Mouse (Mus musculus) retina, adult 2 months (tissue): ENCODE data around the gene Adk.

Experiments used
- DNase-seq: peaks from one replicate; pipeline ENCODE4 v3.0.0-alpha.2; 2012; ENCODE audit warnings: low read depth, low spot score

Gene Adk

DNA sequence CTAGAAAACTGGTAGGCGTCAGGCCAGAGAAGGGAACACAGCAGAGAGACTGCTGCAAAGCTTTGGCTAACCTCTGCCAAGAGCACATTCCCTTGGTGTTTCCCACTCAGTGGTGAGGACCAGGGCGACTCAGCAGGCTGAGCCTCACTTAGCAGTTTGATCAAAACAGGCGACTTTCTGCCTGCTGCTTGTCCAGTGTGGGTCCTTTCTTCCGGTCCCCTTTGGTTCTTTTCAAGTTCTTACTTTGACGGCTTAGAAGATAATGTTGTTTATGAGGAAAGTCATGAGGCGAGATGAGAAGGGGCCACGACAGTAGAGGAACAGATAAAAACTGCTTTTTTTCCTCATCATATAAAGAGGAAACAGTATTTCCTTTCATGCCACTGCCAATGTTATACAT is 49.2 kb downstream of the Adk start:
- DNase-seq = no peak

DNA sequence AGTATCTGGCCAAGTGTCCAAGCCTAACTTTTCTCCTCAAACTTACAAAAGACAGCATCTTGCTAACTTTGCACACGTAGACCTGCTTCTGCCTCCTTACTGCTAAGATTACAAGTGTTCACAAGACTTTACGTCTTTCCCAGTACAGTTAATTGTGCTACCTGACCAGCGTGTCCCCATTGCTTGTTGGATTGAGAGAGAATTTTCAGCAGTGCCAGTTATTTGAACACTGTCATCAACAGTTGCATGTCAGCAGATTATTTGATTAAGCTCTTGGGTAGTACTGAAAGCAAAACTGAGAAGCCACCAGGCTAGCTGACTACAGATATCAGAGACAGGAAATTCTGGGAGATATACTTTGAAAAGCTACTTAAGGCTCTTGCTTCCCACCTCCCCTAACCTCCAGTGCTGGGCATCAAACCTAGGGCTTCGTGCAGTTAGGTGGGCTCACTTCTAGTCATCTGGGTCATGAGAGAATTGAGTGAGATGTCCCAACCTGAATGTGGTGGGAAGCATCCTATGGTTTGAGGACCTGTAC is 50.4 kb downstream of the Adk start:
- no peak for DNase-seq

DNA sequence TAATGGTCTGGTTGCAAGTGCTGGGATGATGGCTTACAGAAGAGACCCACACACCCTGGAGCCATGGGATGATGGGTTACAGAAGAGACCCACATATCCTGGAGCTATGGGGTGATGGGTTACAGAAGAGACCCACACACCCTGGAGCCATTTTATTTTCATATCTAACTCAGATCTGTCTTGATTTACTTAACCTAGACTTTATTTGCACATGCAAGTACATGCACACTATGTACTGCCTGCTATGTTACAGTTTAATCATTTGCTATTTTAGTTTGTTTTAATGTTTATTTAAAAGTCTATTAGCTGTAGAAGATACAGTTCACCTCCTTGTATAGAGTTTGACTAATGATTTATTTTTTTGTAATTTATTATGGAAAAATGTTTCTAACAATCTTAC is 52.7 kb downstream of the Adk start:
- DNase-seq = no peak

DNA sequence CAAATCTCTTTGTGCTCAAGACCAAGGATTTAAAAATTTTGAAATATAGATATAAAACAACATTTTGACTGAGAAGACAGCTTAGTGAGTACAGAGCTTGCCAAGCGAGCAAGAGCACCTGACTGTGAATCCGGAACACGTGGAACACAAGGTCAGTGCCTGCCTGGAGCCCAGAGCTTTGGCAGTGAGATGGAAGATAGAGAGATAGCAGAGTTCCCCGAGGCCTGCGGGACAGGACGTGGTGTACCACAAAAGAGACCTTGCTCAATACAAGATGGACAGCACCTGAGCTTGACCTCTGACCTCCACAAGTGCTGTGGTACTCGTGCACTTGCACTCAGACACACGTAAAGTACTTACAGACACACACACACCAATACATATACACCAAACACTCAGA is 54.2 kb downstream of the Adk start:
- no peak for DNase-seq

- DNase-seq = no peak
Measured at GRCm38 (mm10) chr14:21107551-21107950, 55.2 kb downstream of the Adk start.

DNA sequence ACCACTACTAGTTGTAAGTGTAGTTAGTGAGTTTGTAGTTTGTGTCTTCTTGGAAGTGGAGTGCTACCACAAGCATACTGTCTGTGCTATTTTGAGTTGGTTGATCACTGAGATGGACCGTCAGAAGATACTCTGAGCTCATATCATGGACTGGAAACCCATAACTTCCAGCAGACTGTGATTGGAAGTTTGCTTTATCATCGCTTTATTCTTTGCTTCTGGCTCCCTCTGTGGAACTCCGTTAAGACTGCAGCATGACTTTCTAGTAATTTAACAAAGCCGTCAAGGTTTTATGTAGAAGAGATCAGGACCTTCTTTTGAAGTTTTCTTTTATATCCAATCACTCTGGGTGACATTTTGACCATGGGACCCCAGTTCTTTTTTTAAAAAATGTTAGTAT is 58.1 kb downstream of the Adk start:
- no peak for DNase-seq

GRCm38 (mm10) chr14:21111500-21111899 is 59.1 kb downstream of the Adk start:
- DNase-seq = no peak

DNA sequence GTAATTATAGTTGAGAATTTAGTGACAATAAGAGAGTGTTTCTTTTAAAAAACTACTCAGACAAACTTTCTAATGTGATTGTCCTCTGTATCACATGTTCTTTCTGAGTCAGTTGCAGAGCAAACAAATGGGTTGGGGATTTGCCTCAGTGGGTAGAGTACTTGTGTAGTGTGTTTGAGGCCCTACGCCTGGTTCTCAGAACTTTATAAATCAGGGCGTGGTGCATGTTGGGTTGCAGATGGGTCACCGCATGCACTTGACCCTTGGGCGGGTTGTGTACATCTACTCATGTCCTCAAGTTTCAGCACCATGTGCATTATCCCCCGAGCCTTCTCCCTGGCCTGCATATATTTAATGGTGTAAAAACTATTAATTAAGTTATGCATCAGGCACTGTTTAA is 59.8 kb downstream of the Adk start:
- DNase-seq = no peak

DNA sequence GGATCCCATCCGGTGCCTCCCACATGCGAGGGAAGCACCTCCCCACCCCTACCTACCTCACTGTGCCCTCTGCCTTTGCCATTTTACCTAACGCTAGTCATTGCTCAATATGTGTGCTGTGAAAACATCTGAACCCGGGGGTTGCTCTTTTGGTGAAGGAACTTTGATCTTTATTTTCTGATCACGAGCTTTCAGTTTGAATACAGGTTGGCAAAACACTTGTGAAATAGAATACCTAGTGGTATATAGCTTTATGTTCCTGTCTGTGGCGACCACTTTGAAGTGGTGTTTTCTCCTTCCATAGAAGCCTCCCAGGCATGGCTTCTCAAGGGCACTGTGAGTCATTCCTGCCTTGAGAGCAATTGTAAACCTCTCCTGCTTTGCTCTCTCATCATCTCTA is 60.4 kb downstream of the Adk start:
- DNase-seq = no peak

- no peak for DNase-seq
Measured at GRCm38 (mm10) chr14:21114339-21114738, 62.0 kb downstream of the Adk start.

DNA sequence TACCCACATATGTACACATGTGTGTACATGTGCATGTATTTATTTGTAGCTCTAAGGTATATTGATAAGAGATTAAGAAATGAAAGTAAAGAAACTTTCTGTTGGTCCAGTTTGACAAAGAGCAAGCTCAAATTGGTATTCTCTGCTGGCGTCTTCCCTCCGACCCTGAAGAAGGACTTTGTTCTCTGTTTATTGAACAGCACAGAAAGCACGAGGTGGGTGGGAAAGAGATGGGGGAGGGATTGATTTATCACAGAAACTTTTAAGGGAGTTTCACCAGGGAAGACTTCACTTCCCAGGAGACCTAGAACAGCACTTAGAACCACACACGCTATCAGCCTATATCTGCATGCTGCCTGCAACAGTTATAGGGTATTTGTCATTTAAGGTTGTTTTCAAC is 62.9 kb downstream of the Adk start:
- no peak for DNase-seq

- DNase-seq = no peak
Measured at GRCm38 (mm10) chr14:21115888-21116460, 63.6 kb downstream of the Adk start.

GRCm38 (mm10) chr14:21118095-21118494 is 65.7 kb downstream of the Adk start:
- DNase-seq = no peak

- DNase-seq = no peak
Measured at GRCm38 (mm10) chr14:21119653-21120313, 67.4 kb downstream of the Adk start.

DNA sequence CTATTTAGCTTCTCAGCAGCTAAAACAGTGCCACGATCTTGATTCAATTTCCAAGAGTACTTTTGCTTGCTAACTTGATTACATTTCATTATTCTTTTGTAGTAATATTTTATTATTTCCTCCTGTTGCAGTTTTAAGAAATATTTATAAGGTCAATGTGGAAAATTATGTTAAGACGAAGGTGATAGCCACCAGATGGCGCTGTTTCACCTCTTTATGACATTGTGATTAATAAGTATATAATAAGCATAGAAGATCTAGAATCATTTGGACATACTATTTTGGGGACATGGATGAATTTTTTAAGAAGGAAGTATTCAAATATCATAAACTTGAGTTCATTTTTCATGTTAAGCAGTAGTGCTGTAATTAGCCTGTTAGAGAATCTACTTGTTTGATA is 68.1 kb downstream of the Adk start:
- DNase-seq = peak; percentile 51

DNA sequence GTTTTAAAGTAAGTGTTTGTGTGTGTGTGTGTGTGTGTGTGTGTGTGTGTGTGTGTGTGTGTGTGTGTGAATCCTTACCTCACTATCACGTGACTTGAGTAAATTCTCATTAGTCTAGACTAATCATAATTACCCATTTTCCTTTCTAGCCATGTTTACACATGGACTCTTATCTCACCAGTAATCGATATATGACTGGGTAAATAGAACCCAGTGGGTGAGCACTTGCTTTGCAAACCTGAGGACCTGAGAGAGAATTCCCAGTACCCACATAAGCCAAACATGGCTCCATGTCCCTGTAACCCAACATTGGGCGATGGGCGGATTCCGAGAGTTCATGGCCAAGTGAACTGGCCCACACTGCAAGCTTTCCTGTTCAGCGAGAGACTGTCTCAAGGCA is 74.8 kb downstream of the Adk start:
- DNase-seq = no peak

GRCm38 (mm10) chr14:21136906-21137305 is 84.5 kb downstream of the Adk start:
- DNase-seq = peak; percentile 40

- DNase-seq = no peak
Measured at GRCm38 (mm10) chr14:21142603-21143002, 90.2 kb downstream of the Adk start.

DNA sequence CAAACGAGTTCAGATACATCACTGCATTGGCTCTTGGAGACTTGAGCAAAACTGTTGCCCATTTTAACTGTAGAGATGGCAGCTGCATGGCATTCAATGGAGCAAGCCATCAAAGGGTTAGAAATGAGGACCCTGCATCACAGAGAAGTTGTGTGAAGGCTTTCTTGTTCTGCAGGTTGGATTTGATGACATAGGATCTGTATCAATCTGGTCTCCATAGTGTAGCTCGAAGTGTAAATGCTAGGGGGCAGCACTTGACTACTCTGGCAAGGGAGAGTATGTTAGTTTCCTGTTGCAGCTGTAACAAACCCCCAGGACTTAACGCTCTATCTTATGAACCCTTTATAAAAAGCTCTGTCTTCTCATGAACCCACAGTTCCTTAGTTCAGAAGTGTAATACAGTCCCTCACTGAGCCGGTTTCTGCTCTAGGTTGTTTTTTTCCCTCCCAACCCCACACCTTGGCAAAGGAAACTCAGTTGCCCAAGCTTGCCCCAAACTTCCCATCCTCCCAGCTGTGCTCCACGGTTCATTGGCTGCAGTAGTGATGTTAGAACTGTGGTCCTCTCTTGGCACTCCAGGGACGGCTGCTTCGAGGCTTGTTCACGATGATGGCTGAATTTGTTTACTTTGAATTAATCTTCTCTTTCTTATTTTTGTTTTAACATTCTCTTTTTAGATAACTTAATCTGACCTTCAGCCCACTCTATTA is 91.2 kb downstream of the Adk start:
- DNase-seq = no peak

DNA sequence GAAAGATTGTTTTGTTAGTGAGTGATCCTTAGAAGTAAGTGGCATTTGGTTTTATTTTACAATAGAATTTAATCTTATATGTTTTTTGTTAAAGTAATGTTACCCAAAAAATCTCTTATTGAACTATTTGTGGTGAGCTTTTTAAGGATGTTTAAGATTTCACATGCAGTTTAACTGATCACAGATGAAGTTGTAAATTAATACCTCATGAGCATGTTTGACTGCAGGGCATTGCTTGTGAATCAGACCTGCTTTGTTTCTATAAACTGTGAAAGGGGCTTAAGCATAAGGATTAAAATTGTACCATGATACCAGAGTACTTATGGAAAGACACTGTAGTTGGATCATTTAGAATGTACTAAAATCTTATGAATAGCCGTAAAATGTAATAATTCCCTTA is 94.8 kb downstream of the Adk start:
- DNase-seq = no peak

DNA sequence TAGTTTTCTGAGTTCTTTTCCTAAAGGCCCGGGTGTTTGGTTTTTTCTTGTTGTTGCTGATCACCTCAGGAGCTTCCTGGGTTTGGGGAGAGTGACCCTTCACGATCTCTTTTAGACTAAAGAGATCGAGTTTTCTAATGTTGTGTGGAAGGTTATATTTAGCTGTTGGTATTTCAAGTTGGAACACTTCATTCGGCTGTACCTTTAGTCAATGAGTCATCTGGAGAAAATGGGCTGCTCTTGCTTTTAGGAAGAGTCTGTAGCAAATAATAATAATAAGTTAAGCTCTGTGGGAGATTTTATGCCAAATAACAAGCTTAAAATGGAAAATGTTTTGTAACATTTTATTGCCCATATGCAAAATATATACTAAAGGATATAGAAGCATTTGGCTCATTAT is 97.9 kb downstream of the Adk start:
- DNase-seq = no peak

- DNase-seq = no peak
Measured at GRCm38 (mm10) chr14:21152055-21152454, 99.7 kb downstream of the Adk start.

- no peak for DNase-seq
Measured at GRCm38 (mm10) chr14:21165706-21166105, 113.3 kb downstream of the Adk start.
